39 mouse cellular contexts compared by ENCODE assay signal in the genomic region with DNA sequence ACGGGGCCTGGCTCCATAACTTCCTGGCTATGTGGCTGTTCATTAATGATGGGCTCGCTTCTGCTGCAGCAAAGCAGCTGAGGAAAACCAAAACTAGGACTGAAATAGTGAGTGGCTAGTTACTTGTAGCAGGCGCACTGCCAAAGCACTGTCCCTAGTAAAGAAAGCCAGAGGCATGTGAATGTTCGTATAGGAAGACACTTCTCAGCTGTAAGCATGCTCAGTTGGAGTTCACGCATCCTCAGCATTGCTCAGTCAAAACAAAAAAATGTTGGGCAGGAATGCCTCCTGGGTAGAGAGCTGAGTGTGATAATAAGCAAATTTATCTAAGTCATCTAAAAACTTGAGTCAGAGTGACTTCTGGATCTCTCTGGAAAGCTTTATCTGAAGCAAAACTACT. TPM values are rescaled to one million over a fixed set of nuclear protein-coding genes. Genes with fewer than 3 reads are reported as not detected.
A peak's percentile ranks its signal among the peaks of the same experiment; 100 is the strongest.
DNase-seq lines count a peak whose midpoint lies in the region; ATAC-seq and TF ChIP-seq lines count a peak whose summit lies in the region.
"Had no signal": no experiment of that assay in that cellular context is flagged by ENCODE, and none has a peak within 500 bp of the region (broad histone marks: within the 10 kb centered on the region; RNA-seq: fewer than 3 reads in every experiment).

No protein-coding gene starts in this region.

- 0 out of 2 replicates have a peak overlapping the region, but pooled peaks have one; percentile 27 for H3K9ac ChIP-seq in kidney, postnatal 0 days (ENCODE audit: low read depth, low read length)
- no peak overlapping the region for H3K9ac ChIP-seq in kidney, embryonic 16.5 days (replicated peaks; ENCODE audit: low read length)
- H3K9ac ChIP-seq: embryonic facial prominence, embryonic 12.5 days; forebrain, embryonic 15.5 days; hindbrain, embryonic 12.5 days; liver, embryonic 14.5 days had no signal

- H3K27ac ChIP-seq in kidney, postnatal 0 days: no peak overlapping the region
- H3K27ac ChIP-seq in kidney, embryonic 16.5 days (ENCODE audit: low read length): no peak overlapping the region
- peak overlapping the region; percentile 96 for H3K27ac ChIP-seq in embryonic fibroblast, embryonic 13.5 days (ENCODE audit: insufficient read depth, low read length)
- H3K27ac ChIP-seq: embryonic facial prominence, embryonic 12.5 days; forebrain, embryonic 10.5 days; forebrain, embryonic 15.5 days; hindbrain, embryonic 12.5 days; hindbrain, postnatal 0 days; layer of hippocampus, adult 2 months; liver, embryonic 14.5 days; midbrain, embryonic 10.5 days had no signal

- no peak overlapping the region for H3K4me2 ChIP-seq in kidney, postnatal 0 days (ENCODE audit: low read length)
- no peak overlapping the region for H3K4me2 ChIP-seq in kidney, embryonic 16.5 days (replicated peaks; ENCODE audit: low read depth, low read length)
- H3K4me2 ChIP-seq: embryonic facial prominence, embryonic 12.5 days; forebrain, embryonic 15.5 days; hindbrain, embryonic 12.5 days had no signal

- no peak for TF ChIP-seq POLR2A in embryonic fibroblast, embryonic 13.5 days (IDR thresholded peaks at IDR 0.05; ENCODE audit: low read depth, low read length)

- no peaks in the 10 kb centered on the region for H3K9me3 ChIP-seq in kidney, postnatal 0 days (replicated peaks; ENCODE audit: low read length)
- H3K9me3 ChIP-seq in kidney, embryonic 16.5 days (ENCODE audit: low read length): no peaks in the 10 kb centered on the region
- H3K9me3 ChIP-seq: embryonic facial prominence, embryonic 12.5 days; forebrain, embryonic 10.5 days; forebrain, embryonic 15.5 days; G1E; hindbrain, embryonic 12.5 days; midbrain, embryonic 10.5 days had no signal

- TF ChIP-seq CTCF in kidney, postnatal 0 days (IDR thresholded peaks at IDR 0.05; ENCODE audit: low read depth): no peak
- no peak for TF ChIP-seq CTCF in embryonic fibroblast, embryonic 13.5 days (IDR thresholded peaks at IDR 0.05; ENCODE audit: borderline replicate concordance, insufficient read depth, low read length)

- H3K4me3 ChIP-seq in kidney, postnatal 0 days (replicated peaks; ENCODE audit: low read depth, low read length): no peak overlapping the region
- H3K4me3 ChIP-seq in kidney, embryonic 16.5 days (ENCODE audit: low read length): no peak overlapping the region
- no peak overlapping the region for H3K4me3 ChIP-seq in embryonic fibroblast, embryonic 13.5 days (ENCODE audit: insufficient read depth, low read length)
- H3K4me3 ChIP-seq: embryonic facial prominence, embryonic 12.5 days; forebrain, embryonic 10.5 days; forebrain, embryonic 15.5 days; hindbrain, embryonic 12.5 days; layer of hippocampus, adult 2 months; midbrain, embryonic 10.5 days had no signal

- peaks cover 23% of the 10 kb centered on the region for H3K4me1 ChIP-seq in kidney, postnatal 0 days (replicated peaks; ENCODE audit: insufficient read depth, low read length)
- H3K4me1 ChIP-seq in kidney, embryonic 16.5 days (ENCODE audit: insufficient read depth, low read length): peaks cover 30% of the 10 kb centered on the region
- H3K4me1 ChIP-seq in embryonic fibroblast, embryonic 13.5 days (ENCODE audit: control insufficient read depth, insufficient read depth, low read length): peaks cover 23% of the 10 kb centered on the region

- H3K36me3 ChIP-seq in kidney, postnatal 0 days (ENCODE audit: insufficient read depth, low read length): no peaks in the 10 kb centered on the region
- H3K36me3 ChIP-seq in kidney, embryonic 16.5 days (ENCODE audit: insufficient read depth, low read length): no peaks in the 10 kb centered on the region
- H3K36me3 ChIP-seq: embryonic facial prominence, embryonic 12.5 days; forebrain, embryonic 10.5 days; forebrain, embryonic 15.5 days; G1E; hindbrain, embryonic 12.5 days; midbrain, embryonic 10.5 days had no signal

- no peaks in the 10 kb centered on the region for H3K27me3 ChIP-seq in kidney, postnatal 0 days (ENCODE audit: insufficient read depth, low read length)
- H3K27me3 ChIP-seq in kidney, embryonic 16.5 days (ENCODE audit: insufficient read depth, low read length): no peaks in the 10 kb centered on the region
- H3K27me3 ChIP-seq: embryonic facial prominence, embryonic 12.5 days; forebrain, embryonic 15.5 days; hindbrain, embryonic 12.5 days had no signal

- peak; percentile 11 for DNase-seq in adrenal gland, adult 2 months
- DNase-seq in adrenal gland, adult 8-10 months: no peak
- DNase-seq in kidney, postnatal 0 days (ENCODE audit: low spot score): no peak
- peak; percentile 82 for DNase-seq in 3T3-L1 (ENCODE audit: low read depth, low spot score)
- DNase-seq in frontal cortex, postnatal 10 days (ENCODE audit: low spot score in 2 of 2): no peak
- DNase-seq in frontal cortex, postnatal 25 days (ENCODE audit: low spot score in 2 of 2): no peak
- DNase-seq: adrenal gland, postnatal 10 days; cerebellum, adult 9-10 months; cerebellum, postnatal 36 days; embryo, embryonic 11 days; gastrocnemius, postnatal 10 days; heart, postnatal 36 days; kidney, adult 18-20 months; kidney, postnatal 14 days; lung, adult 2 months; lung, postnatal 14 days; spleen, adult 18-20 months had no signal

- WGBS in kidney, postnatal 0 days: 56% methylated on average over 5 of the region's 5 CpGs
- 52% methylated on average over 5 of the region's 5 CpGs for WGBS in kidney, embryonic 16.5 days

- ATAC-seq in kidney, postnatal 0 days (replicated peaks; ENCODE audit: low FRiP score, low read depth): no peak
- no peak for ATAC-seq in kidney, embryonic 16.5 days (ENCODE audit: low FRiP score, low TSS enrichment)
- ATAC-seq: forebrain, embryonic 15.5 days; hindbrain, postnatal 0 days; midbrain, embryonic 16.5 days had no signal

RNA-seq across cellular contexts. Expression of gene Zxdc, which starts 11.2 kb away (rescaled TPM):
- total RNA-seq in adrenal gland, adult 2 months (2021): 10 to 100 TPM; 18.8 to 33.4 TPM
- 70.1 and 75.8 TPM in 2 replicates for polyA plus RNA-seq in adrenal gland, adult 2 months (2012; rRNA removed)
- total RNA-seq in adrenal gland, adult 8-10 months (2022): 10 to 100 TPM; 23.2 to 35.3 (median 27.3) TPM
- polyA plus RNA-seq in kidney, postnatal 0 days (2015; fragmentation: Nextera tagmentation; extraction: Ambion mirVana): 8.8 and 9.1 TPM in 2 replicates
- polyA plus RNA-seq in kidney, embryonic 16.5 days (2015; fragmentation: Nextera tagmentation; extraction: Ambion mirVana): 6.4 and 7.5 TPM in 2 replicates
- polyA plus RNA-seq in embryonic fibroblast, embryonic 13.5 days (2011; ENCODE audit: insufficient read length, low read depth, missing spikeins): 14.2 and 14.7 TPM in 2 replicates

RNA-seq across cellular contexts. Expression of gene Uroc1, which starts 25.1 kb away (rescaled TPM):
- total RNA-seq in adrenal gland, adult 2 months (2021): 1 to 10 TPM in 1 of 2 experiments, not detected in 1; 1.3 TPM
- polyA plus RNA-seq in adrenal gland, adult 2 months (2012; rRNA removed): 0.26 TPM in 1 of 2 replicates, not detected in the other
- total RNA-seq in adrenal gland, adult 8-10 months (2022): under 1 TPM in 3 of 4 experiments, not detected in 1; 0.15 to 0.24 (median 0.17) TPM
- 0.38 and 0.69 TPM in 2 replicates for polyA plus RNA-seq in kidney, postnatal 0 days (2015; fragmentation: Nextera tagmentation; extraction: Ambion mirVana)
- 0.15 and 0.19 TPM in 2 replicates for polyA plus RNA-seq in kidney, embryonic 16.5 days (2015; fragmentation: Nextera tagmentation; extraction: Ambion mirVana)
- not detected in 2 replicates for polyA plus RNA-seq in embryonic fibroblast, embryonic 13.5 days (2011; ENCODE audit: insufficient read length, low read depth, missing spikeins)
- total RNA-seq: G1E; gastrocnemius, postnatal 10 days; granulocyte monocyte progenitor cell, adult 5-6 weeks; heart, postnatal 36 days; hindbrain, postnatal 0 days; layer of hippocampus, adult 2 months; layer of hippocampus, postnatal 14 days; left cerebral cortex, adult 8-10 months; left cerebral cortex, postnatal 36 days; megakaryocyte progenitor cell, adult 5-6 weeks; neutrophil, adult 5-6 weeks had no signal
- polyA plus RNA-seq: embryonic facial prominence, embryonic 12.5 days; forebrain, embryonic 10.5 days; forebrain, embryonic 15.5 days; frontal cortex, adult 2 months; G1E; heart, embryonic 14.5 days; hindbrain, embryonic 12.5 days; midbrain, embryonic 10.5 days; midbrain, embryonic 16.5 days; neural tube, embryonic 11.5 days had no signal

RNA-seq across cellular contexts. Expression of gene Chst13, which starts 33.2 kb away (rescaled TPM):
- not detected for total RNA-seq in adrenal gland, adult 2 months (2021)
- polyA plus RNA-seq in adrenal gland, adult 2 months (2012; rRNA removed): 0.36 and 0.85 TPM in 2 replicates
- total RNA-seq in adrenal gland, adult 8-10 months (2022): under 1 TPM in 1 of 4 experiments, not detected in 3; 0.30 TPM
- polyA plus RNA-seq in kidney, postnatal 0 days (2015; fragmentation: Nextera tagmentation; extraction: Ambion mirVana): 4.4 and 6.0 TPM in 2 replicates
- 5.8 and 6.7 TPM in 2 replicates for polyA plus RNA-seq in kidney, embryonic 16.5 days (2015; fragmentation: Nextera tagmentation; extraction: Ambion mirVana)
- polyA plus RNA-seq in embryonic fibroblast, embryonic 13.5 days (2011; ENCODE audit: insufficient read length, low read depth, missing spikeins): not detected in 2 replicates
- total RNA-seq: heart, postnatal 36 days; layer of hippocampus, adult 2 months; layer of hippocampus, postnatal 14 days; left cerebral cortex, postnatal 36 days had no signal
- polyA plus RNA-seq: forebrain, embryonic 10.5 days; forebrain, embryonic 15.5 days; heart, embryonic 14.5 days; neural tube, embryonic 11.5 days had no signal

RNA-seq across cellular contexts. Expression of gene BC048671, which starts 57.1 kb away (rescaled TPM):
- not detected for total RNA-seq in adrenal gland, adult 2 months (2021)
- polyA plus RNA-seq in adrenal gland, adult 2 months (2012; rRNA removed): not detected in 2 replicates
- not detected for total RNA-seq in adrenal gland, adult 8-10 months (2022)
- not detected in 2 replicates for polyA plus RNA-seq in kidney, postnatal 0 days (2015; fragmentation: Nextera tagmentation; extraction: Ambion mirVana)
- polyA plus RNA-seq in kidney, embryonic 16.5 days (2015; fragmentation: Nextera tagmentation; extraction: Ambion mirVana): not detected in 2 replicates
- polyA plus RNA-seq in embryonic fibroblast, embryonic 13.5 days (2011; ENCODE audit: insufficient read length, low read depth, missing spikeins): not detected in 2 replicates
- total RNA-seq: adrenal gland, postnatal 10 days; G1E; gastrocnemius, postnatal 10 days; granulocyte monocyte progenitor cell, adult 5-6 weeks; heart, postnatal 36 days; hindbrain, postnatal 0 days; layer of hippocampus, adult 2 months; layer of hippocampus, postnatal 14 days; left cerebral cortex, adult 8-10 months; left cerebral cortex, postnatal 36 days; megakaryocyte progenitor cell, adult 5-6 weeks; neutrophil, adult 5-6 weeks had no signal
- polyA plus RNA-seq: embryonic facial prominence, embryonic 12.5 days; forebrain, embryonic 10.5 days; forebrain, embryonic 15.5 days; frontal cortex, adult 2 months; G1E; heart, embryonic 14.5 days; hindbrain, embryonic 12.5 days; hindbrain, postnatal 0 days; limb, embryonic 14.5 days; liver, embryonic 14.5 days; lung, adult 2 months; midbrain, embryonic 10.5 days; midbrain, embryonic 16.5 days; neural tube, embryonic 11.5 days had no signal

Comparison
In these comparisons a context has a peak if more than half of its experiments do, and no peak if none do; other contexts are left out.
1. DNase-seq: peak in adrenal gland, adult 2 months (single experiment) and 3T3-L1 (single experiment); none in adrenal gland, adult 8-10 months (single experiment), kidney, postnatal 0 days (single experiment), frontal cortex, postnatal 10 days (0 of 2) and frontal cortex, postnatal 25 days (0 of 2).